Mouse (Mus musculus) limb, embryonic 11.5 days (tissue): ENCODE measurements at regions not wholly inside any gene's neighbourhood (a gene's known extent, or its start where the extent isn't known, plus 50 kb on each side); places are given as distances from the start of the nearest gene placed in this dataset.

Experiments used
- ATAC-seq: fragments of 200-750 bp; cut with Nextera tagmentation; 2 replicates; pipeline ENCODE4 v1.8.0; 2017; ENCODE audit warnings: low read depth; ENCODE audit not compliant: insufficient number of reproducible peaks, low FRiP score, low TSS enrichment
- DNase-seq: peaks from one replicate; pipeline ENCODE4 v3.0.0-alpha.2; 2015; ENCODE audit warnings: low spot score
- H3K27ac ChIP-seq: fragments of 300-500 bp; sonication (generic); replicated peaks from 2 replicates; pipeline ENCODE4 v1.5.1; 2014; ENCODE audit warnings: low read depth, mild to moderate bottlenecking, low read length
- H3K27me3 ChIP-seq: fragments of 300-500 bp; sonication (generic); 2 replicates; pipeline ENCODE4 v1.6.1; 2014; ENCODE audit warnings: mild to moderate bottlenecking, low read length, mixed read lengths; ENCODE audit not compliant: control insufficient read depth, insufficient read depth
- H3K36me3 ChIP-seq: fragments of 300-500 bp; sonication (generic); 2 replicates; pipeline ENCODE4 v1.6.1; 2014; ENCODE audit warnings: mild to moderate bottlenecking, low read length, moderate library complexity, mixed read lengths; ENCODE audit not compliant: control insufficient read depth, insufficient read depth
- H3K4me1 ChIP-seq: fragments of 300-500 bp; sonication (generic); 2 replicates; pipeline ENCODE4 v1.6.1; 2014; ENCODE audit warnings: low read length, mixed read lengths; ENCODE audit not compliant: control insufficient read depth, insufficient read depth
- H3K4me2 ChIP-seq: fragments of 300-500 bp; sonication (generic); 2 replicates; pipeline ENCODE4 v1.6.1; 2014; ENCODE audit warnings: low read depth, mild to moderate bottlenecking, moderate library complexity; ENCODE audit not compliant: severe bottlenecking
- H3K4me3 ChIP-seq: fragments of 300-500 bp; sonication (generic); 2 replicates; pipeline ENCODE4 v1.5.1; 2014; ENCODE audit warnings: low read depth, low read length
- H3K9ac ChIP-seq: fragments of 300-500 bp; sonication (generic); 2 replicates; pipeline ENCODE4 v1.6.1; 2014; ENCODE audit warnings: mild to moderate bottlenecking, low read length
- H3K9me3 ChIP-seq: fragments of 300-500 bp; sonication (generic); 2 replicates; pipeline ENCODE4 v1.6.1; 2016; ENCODE audit warnings: low read length; ENCODE audit not compliant: control insufficient read depth
- WGBS: fragments of 180-500 bp; shearing (Covaris S2); extraction: QIAGEN DNeasy Blood & Tissue Kit; methylation state at CpG from one replicate; pipeline ENCODE4 v1.1.7; 2014; 5-methylcytosine and 5-hydroxymethylcytosine counted together

- DNase-seq: no peak
- ATAC-seq: no peak
- Histone ChIP-seq H3K27ac (no peak overlapping the region), H3K4me1 (peaks cover 2% of the 10 kb centered on the region; the same call in 1 of the 2 replicates), H3K36me3 (no peaks in the 10 kb centered on the region), H3K27me3 (no peaks in the 10 kb centered on the region), H3K9me3 (no peaks in the 10 kb centered on the region), H3K4me2 (no peak overlapping the region), H3K4me3 (no peak overlapping the region), H3K9ac (no peak overlapping the region)
- WGBS: 20% methylated on average over 5 of the region's 5 CpGs
Observed at GRCm38 (mm10) chr4:12628702-12629374, 457.0 kb upstream of the Fam92a start.

GRCm38 (mm10) chr4:12627158-12627871 lies 455.5 kb upstream of the Fam92a start:
- 75% methylated on average over 5 of the region's 5 CpGs for WGBS
- no peaks in the 10 kb centered on the region for H3K27me3 ChIP-seq
- no peak for DNase-seq
- H3K9me3 ChIP-seq: no peaks in the 10 kb centered on the region
- no peak overlapping the region for H3K9ac ChIP-seq
- H3K4me2 ChIP-seq: no peak overlapping the region
- no peak overlapping the region for H3K4me3 ChIP-seq
- no peak for ATAC-seq
- no peaks in the 10 kb centered on the region for H3K36me3 ChIP-seq
- H3K27ac ChIP-seq: no peak overlapping the region
- peaks cover 2% of the 10 kb centered on the region; the same call in 1 of the 2 replicates for H3K4me1 ChIP-seq

- no peak overlapping the region for H3K27ac ChIP-seq
- 80% methylated on average over 4 of the region's 4 CpGs for WGBS
- no peaks in the 10 kb centered on the region for H3K9me3 ChIP-seq
- H3K36me3 ChIP-seq: no peaks in the 10 kb centered on the region
- no peak for DNase-seq
- no peaks in the 10 kb centered on the region for H3K4me1 ChIP-seq
- no peaks in the 10 kb centered on the region for H3K27me3 ChIP-seq
- no peak overlapping the region for H3K4me3 ChIP-seq
- ATAC-seq: no peak
- no peak overlapping the region for H3K9ac ChIP-seq
- no peak overlapping the region for H3K4me2 ChIP-seq
Observed at GRCm38 (mm10) chr4:12620756-12621270, 449.0 kb upstream of the Fam92a start.

- WGBS: 69% methylated on average over 4 of the region's 4 CpGs
- no peak for ATAC-seq
Observed at GRCm38 (mm10) chr4:12620059-12620755, 448.4 kb upstream of the Fam92a start.

GRCm38 (mm10) chr4:12616665-12617064 lies 444.9 kb upstream of the Fam92a start:
- no peaks in the 10 kb centered on the region for H3K27me3 ChIP-seq
- 90% methylated on average over 5 of the region's 5 CpGs for WGBS

More at GRCm38 (mm10) chr4:12620059-12620755, 448.4 kb upstream of the Fam92a start:
- DNase-seq: no peak
- Histone ChIP-seq H3K9me3 (no peaks in the 10 kb centered on the region), H3K27me3 (no peaks in the 10 kb centered on the region), H3K4me2 (no peak overlapping the region), H3K4me3 (no peak overlapping the region), H3K4me1 (no peaks in the 10 kb centered on the region), H3K27ac (no peak overlapping the region), H3K9ac (no peak overlapping the region), H3K36me3 (no peaks in the 10 kb centered on the region)

GRCm38 (mm10) chr4:12611511-12611910 lies 439.7 kb upstream of the Fam92a start:
- Histone ChIP-seq H3K27ac (no peak overlapping the region), H3K9me3 (no peaks in the 10 kb centered on the region), H3K27me3 (no peaks in the 10 kb centered on the region), H3K4me1 (no peaks in the 10 kb centered on the region), H3K4me2 (no peak overlapping the region), H3K9ac (no peak overlapping the region), H3K4me3 (no peak overlapping the region), H3K36me3 (no peaks in the 10 kb centered on the region)
- ATAC-seq (no peak), DNase-seq (no peak)
- WGBS: 78% methylated on average over 5 of the region's 5 CpGs

More at GRCm38 (mm10) chr4:12616665-12617064, 444.9 kb upstream of the Fam92a start:
- no peak overlapping the region for H3K27ac ChIP-seq
- H3K9me3 ChIP-seq: no peaks in the 10 kb centered on the region
- DNase-seq: no peak
- H3K9ac ChIP-seq: no peak overlapping the region
- H3K4me1 ChIP-seq: no peaks in the 10 kb centered on the region
- no peak for ATAC-seq
- H3K4me2 ChIP-seq: no peak overlapping the region
- no peaks in the 10 kb centered on the region for H3K36me3 ChIP-seq
- H3K4me3 ChIP-seq: no peak overlapping the region

- no peak overlapping the region for H3K9ac ChIP-seq
- H3K27me3 ChIP-seq: no peaks in the 10 kb centered on the region
- no peak overlapping the region for H3K4me3 ChIP-seq
- ATAC-seq (no peak), DNase-seq (no peak)
- H3K4me2 ChIP-seq: no peak overlapping the region
- H3K36me3 ChIP-seq: no peaks in the 10 kb centered on the region
- H3K9me3 ChIP-seq: no peaks in the 10 kb centered on the region
- no peak overlapping the region for H3K27ac ChIP-seq
- 82% methylated on average over 15 of the region's 15 CpGs for WGBS
- H3K4me1 ChIP-seq: peaks cover 7% of the 10 kb centered on the region; the same call in 1 of the 2 replicates
Observed at GRCm38 (mm10) chr4:12601165-12601919, 429.5 kb upstream of the Fam92a start.
